Mouse (Mus musculus): Measurements from ENCODE around the gene Mfng.

DNA sequence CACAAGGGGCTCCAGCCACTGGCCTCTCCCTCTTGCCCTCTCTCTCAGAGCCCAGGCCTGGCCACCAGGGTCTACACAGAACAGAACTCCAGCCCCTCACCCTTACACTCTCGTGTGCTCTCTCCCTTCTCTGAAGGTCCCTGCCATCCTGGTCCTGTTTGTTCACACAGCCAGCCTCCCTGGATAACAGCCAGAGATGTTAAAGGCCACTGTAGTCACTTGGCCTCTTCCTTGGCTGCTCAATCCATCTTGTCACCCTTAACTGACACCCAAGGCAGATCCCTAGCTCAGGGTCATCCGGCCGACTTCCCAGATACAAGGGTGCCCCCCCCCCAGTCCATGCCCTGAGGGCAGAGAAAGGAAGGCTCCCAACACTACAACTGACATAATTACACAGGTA, 18.0 kb downstream of the Mfng start:
- TF ChIP-seq GATA1 (IDR thresholded peaks at IDR 0.05; ENCODE audit: borderline replicate concordance, low read length) (no peak), FLI1 (IDR thresholded peaks at IDR 0.05; ENCODE audit: low read length) (no peak)

Data from megakaryocyte, embryonic 14.5 days (primary cell).